Mouse (Mus musculus) limb, embryonic 11.5 days (tissue): ENCODE measurements around the gene Olfr56. TPM values are rescaled to one million over a fixed set of nuclear protein-coding genes. Genes with fewer than 3 reads are reported as not detected.
"Not testable (repeated sequence)": the region's sequence is repeated elsewhere in the genome, so short reads cannot be mapped to it uniquely, and the experiment has no call there.

ENCODE experiments used
- ATAC-seq: fragments of 200-750 bp; cut with Nextera tagmentation; 2 replicates; pipeline ENCODE4 v1.8.0; 2017; ENCODE audit warnings: low read depth; ENCODE audit not compliant: insufficient number of reproducible peaks, low FRiP score, low TSS enrichment
- DNase-seq: peaks from one replicate; pipeline ENCODE4 v3.0.0-alpha.2; 2015; ENCODE audit warnings: low spot score
- H3K27ac ChIP-seq: fragments of 300-500 bp; sonication (generic); replicated peaks from 2 replicates; pipeline ENCODE4 v1.5.1; 2014; ENCODE audit warnings: low read depth, mild to moderate bottlenecking, low read length
- H3K27me3 ChIP-seq: fragments of 300-500 bp; sonication (generic); 2 replicates; pipeline ENCODE4 v1.6.1; 2014; ENCODE audit warnings: mild to moderate bottlenecking, low read length, mixed read lengths; ENCODE audit not compliant: control insufficient read depth, insufficient read depth
- H3K36me3 ChIP-seq: fragments of 300-500 bp; sonication (generic); 2 replicates; pipeline ENCODE4 v1.6.1; 2014; ENCODE audit warnings: mild to moderate bottlenecking, low read length, moderate library complexity, mixed read lengths; ENCODE audit not compliant: control insufficient read depth, insufficient read depth
- H3K4me1 ChIP-seq: fragments of 300-500 bp; sonication (generic); 2 replicates; pipeline ENCODE4 v1.6.1; 2014; ENCODE audit warnings: low read length, mixed read lengths; ENCODE audit not compliant: control insufficient read depth, insufficient read depth
- H3K4me2 ChIP-seq: fragments of 300-500 bp; sonication (generic); 2 replicates; pipeline ENCODE4 v1.6.1; 2014; ENCODE audit warnings: low read depth, mild to moderate bottlenecking, moderate library complexity; ENCODE audit not compliant: severe bottlenecking
- H3K4me3 ChIP-seq: fragments of 300-500 bp; sonication (generic); 2 replicates; pipeline ENCODE4 v1.5.1; 2014; ENCODE audit warnings: low read depth, low read length
- H3K9ac ChIP-seq: fragments of 300-500 bp; sonication (generic); 2 replicates; pipeline ENCODE4 v1.6.1; 2014; ENCODE audit warnings: mild to moderate bottlenecking, low read length
- H3K9me3 ChIP-seq: fragments of 300-500 bp; sonication (generic); 2 replicates; pipeline ENCODE4 v1.6.1; 2016; ENCODE audit warnings: low read length; ENCODE audit not compliant: control insufficient read depth
- WGBS: fragments of 180-500 bp; shearing (Covaris S2); extraction: QIAGEN DNeasy Blood & Tissue Kit; methylation state at CpG from one replicate; pipeline ENCODE4 v1.1.7; 2014; 5-methylcytosine and 5-hydroxymethylcytosine counted together
- polyA plus RNA-seq: library from polyadenylated mRNA; unstranded; fragments of >200 nt; fragmentation: Nextera tagmentation; extraction: Ambion mirVana; gene quantifications from 2 replicates; pipeline ENCODE4 v1.2.1, GENCODE M21; 2014

Olfr56 gene
- polyA plus RNA-seq, 1 experiment from 2014 or later = not detected

DNA sequence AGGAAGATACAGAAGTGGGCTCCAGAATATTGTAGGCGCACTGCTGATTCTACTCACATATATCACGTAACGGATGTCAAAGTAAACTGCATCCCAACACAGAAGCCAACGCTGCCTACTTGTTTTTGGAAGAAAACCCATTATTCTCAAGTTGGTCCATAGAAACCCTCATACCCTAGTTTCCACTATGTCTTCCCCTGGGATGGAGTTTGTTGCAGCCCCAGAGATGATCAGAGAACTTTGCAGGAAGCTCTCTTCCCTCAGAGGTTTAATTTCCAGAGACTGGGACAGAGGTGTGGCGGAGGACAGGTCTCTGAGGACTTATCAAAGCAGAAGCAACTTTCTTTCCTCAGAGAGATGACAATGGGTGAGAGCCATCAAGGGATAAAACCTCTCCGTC lies 163.3 kb downstream of the Olfr56 start, which contains the start of gene Olfr1395:
Gene Olfr1395 (plus strand): TSS at position 301 of the 400 bp plus-strand sequence.
- H3K4me1 ChIP-seq = no peaks in the 10 kb centered on the region
- ATAC-seq (no peak), DNase-seq (no peak)
- H3K9ac ChIP-seq = no peak within 1 kb of the TSS
- no peaks in the 10 kb centered on the region for H3K27me3 ChIP-seq
- no peak within 1 kb of the TSS for H3K4me3 ChIP-seq
- H3K9me3 ChIP-seq = no peaks in the 10 kb centered on the region
- no peak within 1 kb of the TSS for H3K4me2 ChIP-seq
- no peaks in the 10 kb centered on the region for H3K36me3 ChIP-seq
- no peak within 1 kb of the TSS for H3K27ac ChIP-seq
- WGBS = 95% methylated on average over 6 of the region's 6 CpGs

DNA sequence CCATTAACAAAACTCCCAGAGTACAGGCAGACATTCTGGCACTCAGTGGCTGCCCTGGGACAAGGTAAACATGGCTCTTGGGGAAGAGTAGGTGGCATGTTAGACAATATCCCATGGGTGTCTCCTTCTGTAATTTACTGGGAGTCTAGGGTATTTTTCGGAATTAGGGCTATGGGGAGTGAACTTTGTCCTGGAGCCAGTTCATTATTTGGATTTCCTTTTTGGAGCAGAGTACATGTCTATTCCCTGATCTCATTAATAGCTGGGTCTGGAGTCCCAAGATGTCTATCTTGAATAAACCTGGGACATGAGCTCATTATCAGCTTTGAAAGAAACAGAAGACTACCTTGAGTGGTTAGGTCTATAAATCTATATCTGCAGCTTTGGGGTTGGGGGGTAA lies 175.4 kb downstream of the Olfr56 start, which contains the start of gene Olfr1394:
Gene Olfr1394 (plus strand): TSS at position 301 of the 400 bp plus-strand sequence.
- no peaks in the 10 kb centered on the region for H3K36me3 ChIP-seq
- H3K27ac ChIP-seq = no peak within 1 kb of the TSS
- H3K4me3 ChIP-seq = no peak within 1 kb of the TSS
- no peaks in the 10 kb centered on the region for H3K4me1 ChIP-seq
- no peak within 1 kb of the TSS for H3K9ac ChIP-seq
- 94% methylated on average over 1 of the region's 1 CpGs for WGBS
- no peaks in the 10 kb centered on the region for H3K27me3 ChIP-seq
- DNase-seq = no peak
- H3K4me2 ChIP-seq = no peak within 1 kb of the TSS
- ATAC-seq = no peak
- H3K9me3 ChIP-seq = no peaks in the 10 kb centered on the region

DNA sequence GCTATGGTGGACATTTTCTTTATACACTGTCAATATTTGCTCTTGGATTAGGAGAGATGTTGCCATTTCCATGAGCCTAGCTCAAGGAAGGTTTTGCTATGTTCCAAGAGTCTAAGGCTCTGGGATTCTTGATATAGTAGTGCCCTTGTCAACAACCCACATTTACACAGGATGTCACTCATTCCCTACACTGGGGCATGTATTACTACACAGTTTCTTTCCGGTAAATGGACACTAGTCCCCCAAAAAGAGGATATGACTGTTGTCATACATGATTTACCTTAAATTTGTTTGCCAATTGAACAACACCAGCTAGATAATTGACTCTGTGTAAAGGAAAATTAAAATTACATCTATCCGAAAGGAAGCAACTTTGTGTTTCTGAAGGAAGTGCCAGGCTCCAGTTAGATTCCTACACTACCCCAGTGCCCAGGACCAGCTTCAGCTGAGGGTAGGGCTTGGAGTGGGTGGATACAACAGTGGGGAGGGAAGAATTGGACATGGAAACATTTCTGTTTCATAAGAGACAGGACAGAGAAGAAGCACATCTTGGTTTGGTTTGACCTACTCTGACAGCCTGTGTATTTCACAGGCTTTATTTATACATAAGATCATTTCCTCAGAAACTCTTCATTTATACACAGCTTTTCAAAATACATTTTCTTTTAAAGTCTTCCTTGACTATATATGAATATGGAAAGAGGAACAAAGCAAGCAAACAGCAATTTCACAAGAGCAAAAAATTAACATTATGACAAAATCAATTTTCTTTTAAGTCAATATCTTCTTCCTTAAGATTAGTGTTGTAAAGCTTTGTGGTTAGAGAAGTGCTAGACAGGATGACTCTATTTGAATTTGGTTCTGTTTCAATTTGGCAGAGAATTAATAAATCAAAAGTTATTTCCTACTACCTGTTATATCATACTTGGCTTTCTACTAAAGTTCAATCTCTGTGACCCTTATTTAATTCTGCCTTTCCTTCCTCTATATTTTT lies 178.4 kb downstream of the Olfr56 start:
- WGBS = 89% methylated on average over 2 of the region's 2 CpGs
- DNase-seq (no peak), ATAC-seq (no peak)
- Histone ChIP-seq H3K9me3 (no peaks in the 10 kb centered on the region), H3K27ac (no peak overlapping the region), H3K9ac (no peak overlapping the region), H3K36me3 (no peaks in the 10 kb centered on the region), H3K4me2 (no peak overlapping the region), H3K4me1 (no peaks in the 10 kb centered on the region), H3K27me3 (no peaks in the 10 kb centered on the region), H3K4me3 (no peak overlapping the region)

DNA sequence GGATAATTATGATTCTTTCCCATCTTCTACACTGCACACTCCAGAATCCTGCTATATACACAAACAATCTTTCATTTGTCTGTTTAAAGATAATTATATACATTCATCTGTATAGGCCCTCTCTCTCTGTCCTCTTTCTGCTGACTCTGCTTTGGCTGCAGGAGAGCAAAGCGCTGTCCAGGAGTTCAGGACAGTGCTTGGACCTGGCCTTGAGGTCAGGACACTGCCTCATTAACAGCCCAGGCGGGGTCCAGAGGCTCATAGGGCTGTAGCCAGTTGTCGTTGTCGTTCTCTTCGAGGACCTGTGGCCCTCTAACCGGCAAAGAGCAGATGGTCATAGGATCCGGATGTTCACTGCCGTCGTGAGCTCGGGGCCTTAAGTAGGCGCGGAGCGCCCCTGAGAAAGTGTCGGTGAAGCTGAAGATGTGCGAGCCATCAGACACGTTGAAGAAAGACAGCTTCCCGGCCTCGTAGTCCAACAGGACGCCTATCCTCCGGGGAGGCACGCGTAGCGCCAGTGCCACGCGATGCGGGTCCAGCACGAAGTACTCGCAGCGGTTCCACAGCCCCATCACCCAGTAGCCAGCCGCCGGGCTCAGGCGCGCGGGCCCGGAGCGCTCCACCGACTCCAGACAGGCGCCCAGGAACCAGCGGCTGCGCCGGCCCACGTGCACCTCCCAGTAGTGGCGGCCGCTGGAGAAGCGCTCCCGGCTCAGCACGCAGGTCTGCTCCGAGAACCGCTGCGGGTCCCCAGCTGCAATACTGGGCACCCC lies 190.3 kb downstream of the Olfr56 start:
- Histone ChIP-seq H3K4me1 (peaks cover 5% of the 10 kb centered on the region; the same call in 1 of the 2 replicates), H3K4me3 (peak overlapping the region; percentile 17; the same call in 1 of the 2 replicates), H3K4me2 (peak overlapping the region; percentile 60), H3K9me3 (no peaks in the 10 kb centered on the region), H3K27ac (no peak overlapping the region), H3K9ac (peak overlapping the region; percentile 49; the same call in 1 of the 2 replicates), H3K36me3 (no peaks in the 10 kb centered on the region), H3K27me3 (peaks cover 11% of the 10 kb centered on the region)
- ATAC-seq = 0 out of 2 replicates have a peak, but pooled peaks have one; percentile 17
- 5% methylated on average over 50 of the region's 50 CpGs for WGBS
- peak; percentile 60 for DNase-seq

DNA sequence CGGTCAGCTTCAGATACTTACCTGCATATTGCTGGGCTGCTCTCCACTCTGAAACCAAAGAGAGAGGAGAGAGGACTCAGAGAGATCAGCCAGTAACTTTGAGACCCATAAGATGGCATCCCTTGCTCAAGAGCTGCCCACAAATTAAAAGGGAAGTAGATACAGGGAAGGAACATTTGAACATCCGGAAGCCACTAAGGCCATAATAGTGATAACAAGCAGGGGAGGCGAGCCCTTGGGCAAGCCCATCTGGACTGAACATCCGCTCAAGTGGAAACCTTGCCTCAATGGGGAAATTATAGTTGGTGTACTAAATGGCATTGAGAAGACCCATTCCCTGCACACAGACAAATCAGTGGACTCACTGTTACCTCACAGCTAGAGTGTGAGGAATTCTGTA lies 191.9 kb downstream of the Olfr56 start:
- Histone ChIP-seq H3K27me3 (peaks cover 11% of the 10 kb centered on the region), H3K4me3 (no peak overlapping the region), H3K4me1 (peaks cover 5% of the 10 kb centered on the region; the same call in 1 of the 2 replicates), H3K4me2 (no peak overlapping the region), H3K9ac (no peak overlapping the region), H3K9me3 (no peaks in the 10 kb centered on the region), H3K36me3 (no peaks in the 10 kb centered on the region), H3K27ac (no peak overlapping the region)
- ATAC-seq (no peak), DNase-seq (no peak)
- 95% methylated on average over 4 of the region's 4 CpGs for WGBS

DNA sequence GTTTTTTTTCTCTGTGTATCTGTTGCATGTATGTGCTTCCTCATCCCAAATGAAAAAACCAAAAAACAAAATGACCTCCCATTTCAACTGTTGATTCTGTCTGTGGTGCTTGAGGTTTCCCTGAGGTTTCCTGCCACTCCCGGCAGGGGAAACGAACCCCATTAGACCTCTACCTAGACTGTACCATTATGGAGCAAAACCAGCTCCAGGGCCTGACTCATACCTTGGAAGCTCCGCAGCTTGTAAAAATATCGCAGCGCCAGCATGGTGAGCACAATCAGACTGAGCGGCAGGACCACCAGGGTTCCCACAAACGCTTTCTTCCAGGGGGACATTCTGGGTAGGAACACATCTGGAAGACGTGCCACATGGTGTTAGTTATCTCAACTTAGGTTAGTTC lies 196.7 kb downstream of the Olfr56 start:
- 89% methylated on average over 8 of the region's 8 CpGs for WGBS
- Histone ChIP-seq H3K9me3 (no peaks in the 10 kb centered on the region), H3K4me3 (no peak overlapping the region), H3K36me3 (no peaks in the 10 kb centered on the region), H3K4me1 (no peaks in the 10 kb centered on the region), H3K4me2 (no peak overlapping the region), H3K27ac (no peak overlapping the region), H3K9ac (no peak overlapping the region), H3K27me3 (no peaks in the 10 kb centered on the region)
- no peak for ATAC-seq
- no peak for DNase-seq

DNA sequence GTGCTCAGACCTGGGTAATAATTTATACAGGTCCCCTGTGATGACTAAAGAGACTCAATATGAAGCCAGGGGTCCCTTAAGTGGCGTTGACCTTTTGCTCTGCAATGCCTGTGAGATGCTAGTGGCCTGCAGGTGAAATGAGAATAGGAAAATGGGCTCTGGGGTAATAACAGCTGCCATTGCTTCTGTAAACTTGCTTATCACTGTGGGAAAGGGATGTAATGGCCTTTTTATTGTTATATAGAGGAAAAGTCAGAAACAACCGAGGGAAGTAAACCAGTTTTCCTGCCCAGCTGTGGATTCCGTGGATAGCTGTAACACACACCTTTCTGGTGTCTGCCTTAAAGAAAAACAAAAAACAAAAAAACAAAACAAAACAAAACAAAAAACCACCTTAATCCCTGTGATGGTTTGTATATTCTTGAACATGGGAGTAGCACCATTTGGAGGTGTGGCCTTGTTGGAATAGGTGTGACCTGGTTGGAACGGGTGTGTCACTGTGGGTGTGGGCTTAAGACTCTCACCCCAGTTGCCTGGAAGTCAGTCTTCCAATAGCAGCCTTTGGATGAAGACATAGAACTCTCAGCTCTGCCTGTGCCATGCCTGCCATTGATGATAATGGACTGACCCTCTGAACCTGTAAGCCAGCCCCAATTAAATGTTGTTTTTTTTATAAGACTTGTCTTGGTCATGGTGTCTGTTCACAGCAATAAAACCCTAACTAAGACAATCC lies 197.5 kb downstream of the Olfr56 start:
- not testable (repeated sequence) for H3K27ac ChIP-seq, H3K4me1 ChIP-seq, H3K27me3 ChIP-seq, ATAC-seq, H3K9me3 ChIP-seq, DNase-seq, H3K9ac ChIP-seq, H3K4me2 ChIP-seq, H3K4me3 ChIP-seq, H3K36me3 ChIP-seq
- 75% methylated on average over 4 of the region's 4 CpGs for WGBS

DNA sequence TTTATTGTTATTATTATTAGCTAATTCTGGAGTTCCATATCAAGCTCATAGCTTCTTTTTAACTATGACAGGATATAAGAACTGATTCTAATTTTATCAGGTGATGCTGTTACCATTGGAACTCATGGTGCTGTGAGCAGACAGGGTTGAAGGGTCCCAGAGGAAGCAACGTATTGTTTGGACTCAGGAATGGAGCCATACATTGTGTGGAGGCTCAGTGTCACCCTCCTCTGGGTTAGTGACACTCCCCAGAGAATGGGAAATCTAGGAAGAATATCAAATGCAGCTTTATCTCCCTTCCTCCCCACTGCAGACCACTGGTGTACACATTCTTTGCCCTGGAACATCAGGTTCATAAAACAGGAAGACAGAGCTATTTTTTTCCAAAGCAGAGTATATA lies 204.5 kb downstream of the Olfr56 start:
- Histone ChIP-seq H3K27me3 (no peaks in the 10 kb centered on the region), H3K9me3 (no peaks in the 10 kb centered on the region), H3K36me3 (no peaks in the 10 kb centered on the region), H3K9ac (no peak overlapping the region), H3K4me2 (no peak overlapping the region), H3K27ac (no peak overlapping the region), H3K4me1 (no peaks in the 10 kb centered on the region), H3K4me3 (no peak overlapping the region)
- ATAC-seq (no peak), DNase-seq (no peak)
- 90% methylated on average over 1 of the region's 1 CpGs for WGBS
